Mouse (Mus musculus) layer of hippocampus, postnatal 14 days (tissue): Measurements from ENCODE around the gene Muc3a. TPM values are rescaled to one million over a fixed set of nuclear protein-coding genes. Genes with fewer than 3 reads are reported as not detected.

Source experiments
- total RNA-seq, 2 experiments: library from RNA; stranded (reverse); gene quantifications; 2 replicates each; pipeline ENCODE4 v1.2.3; 2021

The Muc3a gene
- total RNA-seq, 2 experiments from 2014 or later, result 4.5 to 5.7 TPM

Other genes starting within 250 kb of the Muc3a start
- under 1 TPM in 1 of 2 experiments, not detected in 1; 0.28 TPM for gene Cldn15, start 245.8 kb downstream of the Muc3a start, total RNA-seq
- 10 to 100 TPM; 40.9 to 42.2 TPM for gene Plod3, start 225.4 kb downstream of the Muc3a start, total RNA-seq
- gene Znhit1, start 224.4 kb downstream of the Muc3a start, total RNA-seq, result 10 to 100 TPM; 71.4 to 76.1 TPM
- gene Vgf, start 186.0 kb downstream of the Muc3a start, total RNA-seq, result 100 to 1,000 TPM; 285 to 318 TPM
- gene Ap1s1, start 166.3 kb downstream of the Muc3a start, total RNA-seq, result 100 to 1,000 TPM; 231 to 235 TPM
- gene Serpine1, start 140.1 kb downstream of the Muc3a start, total RNA-seq, result 1 to 10 TPM in 1 of 2 experiments, under 1 TPM in 1; 0.91 to 1.3 TPM
- gene Trim56, start 96.2 kb downstream of the Muc3a start, total RNA-seq, result 1 to 10 TPM; 5.2 to 5.9 TPM
- not detected for gene Muc3, start 63.1 kb downstream of the Muc3a start, total RNA-seq
- gene Ache, start 75.1 kb upstream of the Muc3a start, total RNA-seq, result 100 to 1,000 TPM in 1 of 2 experiments, 10 to 100 TPM in 1; 85.6 to 100 TPM
- gene Ufsp1, start 82.2 kb upstream of the Muc3a start, total RNA-seq, result 10 to 100 TPM; 18.0 to 19.9 TPM
- gene Srrt, start 95.3 kb upstream of the Muc3a start, total RNA-seq, result 100 to 1,000 TPM; 189 to 217 TPM
- gene Trip6, start 102.0 kb upstream of the Muc3a start, total RNA-seq, result 1 to 10 TPM; 4.6 to 6.0 TPM
- gene Slc12a9, start 121.2 kb upstream of the Muc3a start, total RNA-seq, result 10 to 100 TPM; 29.7 to 35.5 TPM
- 1 to 10 TPM; 5.8 to 6.6 TPM for gene Ephb4, start 137.7 kb upstream of the Muc3a start, total RNA-seq